Mouse (Mus musculus) urinary bladder, postnatal 25 days (tissue): ENCODE results near the gene Utp6.
"Not testable (repeated sequence)": the region's sequence is repeated elsewhere in the genome, so short reads cannot be mapped to it uniquely, and the experiment has no call there.

Experiments used
- DNase-seq: peaks from one replicate; pipeline ENCODE4 v3.0.0; 2022; ENCODE audit warnings: low spot score

The Utp6 gene

GRCm38 (mm10) chr11:79962125-79962876 lies at the start of gene Utp6:
Gene Utp6 (minus strand): TSS chr11:79962390.
- peak; percentile 99 for DNase-seq

- no peak for DNase-seq
These were observed 32.2 kb upstream of the Utp6 start for GRCm38 (mm10) chr11:79994271-79994988.

GRCm38 (mm10) chr11:79993356-79994270 lies 31.4 kb upstream of the Utp6 start:
- DNase-seq, result peak; percentile 5

- peak; percentile 93 for DNase-seq
These were observed 30.6 kb upstream of the Utp6 start, which contains the start of gene Suz12 for GRCm38 (mm10) chr11:79992592-79993355. Gene Suz12 (plus strand): TSS chr11:79993106.

- DNase-seq, result no peak
These were observed 29.9 kb upstream of the Utp6 start for GRCm38 (mm10) chr11:79992035-79992591.

GRCm38 (mm10) chr11:79991600-79991999 lies 29.4 kb upstream of the Utp6 start:
- DNase-seq, result no peak

GRCm38 (mm10) chr11:79990120-79990519 lies 27.9 kb upstream of the Utp6 start:
- no peak for DNase-seq

- DNase-seq, result no peak
These were observed 25.7 kb upstream of the Utp6 start for GRCm38 (mm10) chr11:79987896-79988295.

- DNase-seq, result no peak
These were observed 24.7 kb upstream of the Utp6 start for GRCm38 (mm10) chr11:79986886-79987285.

GRCm38 (mm10) chr11:79977747-79978146 lies 15.6 kb upstream of the Utp6 start:
- not testable (repeated sequence) for DNase-seq

- DNase-seq, result not testable (repeated sequence)
These were observed 14.9 kb upstream of the Utp6 start for GRCm38 (mm10) chr11:79977061-79977460.

GRCm38 (mm10) chr11:79976645-79977044 lies 14.5 kb upstream of the Utp6 start:
- DNase-seq, result not testable (repeated sequence)

- DNase-seq, result no peak
These were observed 14.0 kb upstream of the Utp6 start for GRCm38 (mm10) chr11:79976222-79976621.

GRCm38 (mm10) chr11:79975377-79975776 lies 13.2 kb upstream of the Utp6 start:
- no peak for DNase-seq

GRCm38 (mm10) chr11:79973626-79974476 lies 11.7 kb upstream of the Utp6 start:
- DNase-seq, result peak; percentile 12

GRCm38 (mm10) chr11:79973133-79973532 lies 10.9 kb upstream of the Utp6 start:
- no peak for DNase-seq

- DNase-seq, result no peak
These were observed 5.6 kb upstream of the Utp6 start for GRCm38 (mm10) chr11:79967752-79968151.

GRCm38 (mm10) chr11:79965896-79966295 lies 3.7 kb upstream of the Utp6 start:
- peak; percentile 13 for DNase-seq

- DNase-seq, result no peak
These were observed 1.2 kb upstream of the Utp6 start for GRCm38 (mm10) chr11:79963212-79963974.

- no peak for DNase-seq
These were observed 640 bp upstream of the Utp6 start for GRCm38 (mm10) chr11:79962877-79963183.
